Mouse (Mus musculus): ENCODE measurements around the gene St8sia6. TPM values are rescaled to one million over a fixed set of nuclear protein-coding genes. Genes with fewer than 3 reads are reported as not detected.

The St8sia6 gene
- polyA plus RNA-seq, 1 experiment: 0.01 TPM

DNA sequence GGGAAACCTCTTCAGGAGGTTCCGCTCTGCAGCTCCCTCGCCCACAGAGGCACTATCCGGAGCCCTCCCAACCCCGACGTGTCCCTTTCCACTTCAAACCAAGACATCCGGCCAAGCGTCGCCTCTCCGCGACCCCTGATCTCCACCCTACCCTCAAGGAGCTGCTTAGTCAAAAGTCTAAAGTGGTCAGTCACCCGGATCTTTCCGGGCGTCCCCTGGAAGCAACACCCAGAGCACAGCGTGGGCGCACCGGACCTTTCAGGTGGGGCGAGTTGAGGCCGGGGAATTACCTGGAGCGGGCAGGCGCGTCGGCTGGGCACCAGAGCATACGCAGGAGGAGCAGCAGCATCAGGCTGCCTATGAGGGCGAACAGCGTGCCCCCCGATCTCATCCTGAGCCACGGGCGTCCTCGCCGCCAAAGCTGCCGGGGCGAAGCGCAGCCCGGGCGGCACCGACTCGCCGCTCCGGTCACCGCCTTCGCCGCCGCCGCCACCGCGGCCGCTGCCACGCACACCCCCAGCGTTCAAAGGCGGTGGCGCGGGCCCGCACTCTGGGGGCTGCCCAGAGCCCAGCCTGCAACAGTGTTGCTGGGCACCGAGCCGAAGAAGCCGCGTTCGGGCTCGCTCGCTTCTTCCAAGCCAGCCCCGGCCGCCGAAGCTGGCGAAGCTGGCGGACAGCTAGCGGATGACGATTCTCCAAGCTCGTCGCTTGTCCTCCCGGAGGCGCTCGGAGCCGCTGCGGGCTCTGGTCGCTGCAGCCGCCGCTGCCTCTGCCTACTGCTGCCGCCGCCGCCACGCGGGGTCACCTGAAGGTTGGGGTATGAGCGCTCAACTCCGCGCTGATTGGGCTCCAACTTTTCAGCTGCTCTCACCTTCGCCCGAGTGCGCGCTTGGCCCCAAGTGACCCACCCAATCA is 553 bp downstream of the St8sia6 start:
- Histone ChIP-seq H3K27me3 (ENCODE audit: control insufficient read depth, insufficient read depth, insufficient read length) (peaks cover 12% of the 10 kb centered on the region), H3ac (ENCODE audit: control insufficient read depth, insufficient read length) (no peak overlapping the region), H3K4me3 (no peak overlapping the region), H3K4me2 (ENCODE audit: low read depth) (no peak overlapping the region), H3K79me2 (ENCODE audit: control insufficient read depth, insufficient read depth) (no peaks in the 10 kb centered on the region), H3K36me3 (ENCODE audit: control insufficient read depth, insufficient read depth) (no peaks in the 10 kb centered on the region)
- no peak for TF ChIP-seq TCF12 (IDR thresholded peaks at IDR 0.05; ENCODE audit: insufficient read depth, poor library complexity, severe bottlenecking)

GRCm38 (mm10) chr2:13792256-13793005 is 1.4 kb downstream of the St8sia6 start:
- no peak for TF ChIP-seq REST (IDR thresholded peaks at IDR 0.05; ENCODE audit: insufficient read depth, insufficient read length)
- TF ChIP-seq SRF (IDR thresholded peaks at IDR 0.05; ENCODE audit: control insufficient read depth, insufficient read length, low read depth): no peak
- TF ChIP-seq POLR2A (IDR thresholded peaks at IDR 0.05; ENCODE audit: insufficient read length, low read depth): no peak
- TF ChIP-seq USF1 (IDR thresholded peaks at IDR 0.05; ENCODE audit: low read depth): no peak
- no peak for TF ChIP-seq TCF3 (IDR thresholded peaks at IDR 0.05; ENCODE audit: insufficient read length, low read depth)
- TF ChIP-seq MYOD1 (IDR thresholded peaks at IDR 0.05; ENCODE audit: control insufficient read depth in 1 of 3, insufficient read length in 2 of 3, low read depth in 2 of 3): no peak
- TF ChIP-seq POLR2AphosphoS2 (IDR thresholded peaks at IDR 0.05; ENCODE audit: insufficient read length, low read depth): no peak
- no peak for TF ChIP-seq E2F4 (IDR thresholded peaks at IDR 0.05; ENCODE audit: insufficient read depth)
- no peak for TF ChIP-seq MYOG (IDR thresholded peaks at IDR 0.05; ENCODE audit: control insufficient read depth in 1 of 3, insufficient read depth in 1 of 3, insufficient read length in 2 of 3, low read depth in 2 of 3)
- peaks cover 12% of the 10 kb centered on the region for H3K27me3 ChIP-seq (ENCODE audit: control insufficient read depth, insufficient read depth, insufficient read length)
- no peak overlapping the region for H3K4me3 ChIP-seq
- H3ac ChIP-seq (ENCODE audit: control insufficient read depth, insufficient read length): no peak overlapping the region
- H3K79me2 ChIP-seq (ENCODE audit: control insufficient read depth, insufficient read depth): no peaks in the 10 kb centered on the region
- no peak overlapping the region for H3K4me2 ChIP-seq (ENCODE audit: low read depth)
- H3K36me3 ChIP-seq (ENCODE audit: control insufficient read depth, insufficient read depth): no peaks in the 10 kb centered on the region

DNA sequence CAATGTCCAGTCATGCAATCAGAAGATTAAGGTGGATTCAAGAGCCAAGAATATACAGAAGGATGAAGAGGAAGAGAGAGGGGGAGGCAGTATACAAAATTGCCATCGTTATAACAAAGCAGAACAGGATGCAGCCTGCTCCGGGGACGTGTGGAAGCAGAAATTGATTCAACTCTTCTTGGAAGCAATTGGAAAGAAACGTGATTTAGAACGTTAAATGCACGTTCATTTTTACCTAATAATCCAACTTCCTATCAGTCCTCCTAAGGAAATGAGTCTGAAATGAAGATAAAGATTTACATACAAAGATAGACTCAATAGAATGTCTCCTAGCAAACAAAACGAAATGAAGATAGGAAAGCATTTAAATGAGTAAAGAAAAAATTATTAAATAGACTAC is 2.3 kb downstream of the St8sia6 start:
- H3K27me3 ChIP-seq (ENCODE audit: control insufficient read depth, insufficient read depth, insufficient read length): peaks cover 12% of the 10 kb centered on the region
- H3K36me3 ChIP-seq (ENCODE audit: control insufficient read depth, insufficient read depth): no peaks in the 10 kb centered on the region
- H3K79me2 ChIP-seq (ENCODE audit: control insufficient read depth, insufficient read depth): no peaks in the 10 kb centered on the region
- H3K4me3 ChIP-seq: no peak overlapping the region
- no peak overlapping the region for H3K4me2 ChIP-seq (ENCODE audit: low read depth)
- no peak for TF ChIP-seq CEBPB (IDR thresholded peaks at IDR 0.05; ENCODE audit: insufficient read depth, poor library complexity, severe bottlenecking)
- no peak for TF ChIP-seq POLR2A (IDR thresholded peaks at IDR 0.05; ENCODE audit: insufficient read length, low read depth)
- TF ChIP-seq MYOG (IDR thresholded peaks at IDR 0.05; ENCODE audit: control insufficient read depth in 1 of 3, insufficient read depth in 1 of 3, insufficient read length in 2 of 3, low read depth in 2 of 3): no peak
- TF ChIP-seq TCF12 (IDR thresholded peaks at IDR 0.05; ENCODE audit: insufficient read depth, poor library complexity, severe bottlenecking): no peak
- no peak for TF ChIP-seq USF1 (IDR thresholded peaks at IDR 0.05; ENCODE audit: low read depth)
- TF ChIP-seq REST (IDR thresholded peaks at IDR 0.05; ENCODE audit: insufficient read depth, insufficient read length): no peak
- TF ChIP-seq MAX (IDR thresholded peaks at IDR 0.05; ENCODE audit: low read depth): no peak
- TF ChIP-seq E2F4 (IDR thresholded peaks at IDR 0.05; ENCODE audit: insufficient read depth): no peak
- TF ChIP-seq MYOD1 (IDR thresholded peaks at IDR 0.05; ENCODE audit: control insufficient read depth in 1 of 3, insufficient read length in 2 of 3, low read depth in 2 of 3): no peak
- no peak for TF ChIP-seq POLR2AphosphoS2 (IDR thresholded peaks at IDR 0.05; ENCODE audit: insufficient read length, low read depth)
- no peak for TF ChIP-seq SRF (IDR thresholded peaks at IDR 0.05; ENCODE audit: control insufficient read depth, insufficient read length, low read depth)
- TF ChIP-seq TCF3 (IDR thresholded peaks at IDR 0.05; ENCODE audit: insufficient read length, low read depth): no peak
- no peak overlapping the region for H3ac ChIP-seq (ENCODE audit: control insufficient read depth, insufficient read length)

- TF ChIP-seq CEBPB (IDR thresholded peaks at IDR 0.05; ENCODE audit: insufficient read depth, poor library complexity, severe bottlenecking) (no peak), MYOG (IDR thresholded peaks at IDR 0.05; ENCODE audit: control insufficient read depth in 1 of 3, insufficient read depth in 1 of 3, insufficient read length in 2 of 3, low read depth in 2 of 3) (no peak), POLR2AphosphoS2 (IDR thresholded peaks at IDR 0.05; ENCODE audit: insufficient read length, low read depth) (no peak), POLR2A (IDR thresholded peaks at IDR 0.05; ENCODE audit: insufficient read length, low read depth) (no peak), SRF (IDR thresholded peaks at IDR 0.05; ENCODE audit: control insufficient read depth, insufficient read length, low read depth) (no peak), REST (IDR thresholded peaks at IDR 0.05; ENCODE audit: insufficient read depth, insufficient read length) (no peak), USF1 (IDR thresholded peaks at IDR 0.05; ENCODE audit: low read depth) (no peak), TCF12 (IDR thresholded peaks at IDR 0.05; ENCODE audit: insufficient read depth, poor library complexity, severe bottlenecking) (no peak), TCF3 (IDR thresholded peaks at IDR 0.05; ENCODE audit: insufficient read length, low read depth) (no peak), MAX (IDR thresholded peaks at IDR 0.05; ENCODE audit: low read depth) (no peak), E2F4 (IDR thresholded peaks at IDR 0.05; ENCODE audit: insufficient read depth) (no peak)
- H3K36me3 ChIP-seq (ENCODE audit: control insufficient read depth, insufficient read depth): no peaks in the 10 kb centered on the region
- no peak overlapping the region for H3K4me2 ChIP-seq (ENCODE audit: low read depth)
- no peak overlapping the region for H3K4me3 ChIP-seq
- H3ac ChIP-seq (ENCODE audit: control insufficient read depth, insufficient read length): no peak overlapping the region
- H3K79me2 ChIP-seq (ENCODE audit: control insufficient read depth, insufficient read depth): no peaks in the 10 kb centered on the region
- H3K27me3 ChIP-seq (ENCODE audit: control insufficient read depth, insufficient read depth, insufficient read length): peaks cover 12% of the 10 kb centered on the region
Measured at GRCm38 (mm10) chr2:13789365-13789764, 4.5 kb downstream of the St8sia6 start.
